Mouse (Mus musculus): ENCODE results near the gene Sorcs2. TPM values are rescaled to one million over a fixed set of nuclear protein-coding genes. Genes with fewer than 3 reads are reported as not detected.

Gene Sorcs2
- polyA plus RNA-seq, 1 experiment: 21.8 TPM

DNA sequence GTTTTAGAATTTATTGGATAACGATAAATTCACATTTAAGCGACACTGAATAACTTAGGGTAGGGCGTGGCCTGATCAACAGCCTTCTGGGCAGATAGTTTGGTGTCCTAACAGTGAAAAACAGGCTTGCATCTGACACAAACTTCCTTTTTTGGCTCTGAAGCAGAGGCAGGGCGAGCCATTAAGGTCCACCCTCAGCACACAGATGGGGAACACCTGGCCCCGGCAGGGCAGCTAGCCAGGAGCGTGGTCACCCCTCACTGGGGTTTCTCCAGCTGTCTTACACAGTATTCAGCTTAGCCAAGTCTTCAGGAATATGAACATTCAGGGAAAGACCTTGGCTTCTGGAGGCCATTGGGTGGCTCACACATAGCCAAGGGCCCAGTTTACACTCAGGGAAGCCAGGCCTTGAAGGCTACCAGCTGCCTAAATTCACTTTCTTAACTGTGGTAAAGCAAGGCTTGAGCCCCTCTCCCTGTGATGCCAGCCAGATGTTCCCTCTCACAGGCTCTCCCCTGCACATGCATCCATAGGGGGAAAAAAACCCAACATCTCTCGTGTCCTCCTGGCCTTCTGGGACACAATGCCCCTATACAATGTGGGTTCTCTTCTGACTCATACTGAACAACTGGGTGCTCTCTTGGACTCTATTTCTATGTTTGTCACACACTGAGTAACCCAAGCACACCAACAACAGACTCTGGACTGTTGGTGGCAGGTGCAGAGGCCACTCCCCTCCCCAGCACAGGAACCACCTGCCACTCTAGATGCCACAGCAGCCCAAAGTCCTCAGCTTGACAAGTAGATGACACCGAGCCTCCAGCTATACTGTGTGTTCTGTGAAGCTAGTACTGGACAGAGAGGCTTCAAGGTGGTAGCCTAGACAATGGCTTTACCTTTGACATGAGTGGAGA, 20.2 kb downstream of the Sorcs2 start:
- Histone ChIP-seq H3K27ac (ENCODE audit: insufficient read depth, low read length) (no peak overlapping the region), H3K4me1 (ENCODE audit: control insufficient read depth, insufficient read depth, low read length) (peaks cover 5% of the 10 kb centered on the region), H3K4me3 (ENCODE audit: insufficient read depth, low read length) (no peak overlapping the region)
- TF ChIP-seq CTCF (IDR thresholded peaks at IDR 0.05; ENCODE audit: extremely low read depth, insufficient read depth, low read length): no peak
- no peak for TF ChIP-seq POLR2A (IDR thresholded peaks at IDR 0.05; ENCODE audit: extremely low read depth, insufficient read depth, low read length)

- no peak overlapping the region for H3K4me3 ChIP-seq (ENCODE audit: insufficient read depth, low read length)
- peaks cover 5% of the 10 kb centered on the region for H3K4me1 ChIP-seq (ENCODE audit: control insufficient read depth, insufficient read depth, low read length)
- TF ChIP-seq CTCF (IDR thresholded peaks at IDR 0.05; ENCODE audit: extremely low read depth, insufficient read depth, low read length): no peak
- TF ChIP-seq POLR2A (IDR thresholded peaks at IDR 0.05; ENCODE audit: extremely low read depth, insufficient read depth, low read length): no peak
- H3K27ac ChIP-seq (ENCODE audit: insufficient read depth, low read length): no peak overlapping the region
Measured at GRCm38 (mm10) chr5:36375886-36376285, 22.1 kb downstream of the Sorcs2 start.

DNA sequence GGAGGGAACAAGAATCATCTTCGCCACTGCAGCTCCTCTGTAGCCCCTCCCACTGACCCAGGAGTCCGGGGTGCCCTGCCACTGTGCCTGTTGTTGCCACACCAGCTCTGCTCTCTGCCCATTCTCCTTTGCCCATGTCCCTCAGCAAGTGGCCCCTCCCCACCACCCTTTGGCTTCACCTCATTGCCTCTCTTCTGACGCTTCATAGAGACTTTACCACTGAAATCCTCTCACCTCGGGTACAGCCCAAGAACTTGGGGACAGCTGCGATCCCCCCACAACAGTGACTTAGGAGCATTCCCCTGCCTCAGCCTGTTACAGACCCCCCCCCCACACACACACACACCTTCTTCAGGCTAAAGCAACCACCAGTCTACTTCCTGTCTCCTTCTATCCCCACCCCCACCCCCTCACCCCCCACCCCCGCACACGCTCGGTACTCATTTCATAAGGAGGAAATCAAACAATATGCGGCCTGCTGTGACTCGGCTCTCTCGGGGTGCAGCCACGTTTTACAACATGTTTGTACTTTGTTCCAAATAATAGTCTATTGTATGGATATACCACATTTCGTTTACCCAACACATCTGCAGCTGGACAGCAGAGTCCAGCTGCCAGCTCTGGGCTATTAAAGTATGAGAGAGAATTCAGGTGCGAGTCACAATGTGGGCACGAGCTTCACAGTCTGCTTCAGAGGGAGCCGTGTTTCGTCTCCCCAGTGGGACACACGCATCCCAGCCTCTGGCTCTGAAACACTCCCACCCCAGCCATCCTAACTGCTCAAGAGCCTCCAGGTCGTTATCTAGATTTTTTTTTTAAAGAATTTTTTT, 23.5 kb downstream of the Sorcs2 start:
- no peak overlapping the region for H3K27ac ChIP-seq (ENCODE audit: insufficient read depth, low read length)
- TF ChIP-seq POLR2A (IDR thresholded peaks at IDR 0.05; ENCODE audit: extremely low read depth, insufficient read depth, low read length): no peak
- no peak for TF ChIP-seq CTCF (IDR thresholded peaks at IDR 0.05; ENCODE audit: extremely low read depth, insufficient read depth, low read length)
- no peaks in the 10 kb centered on the region for H3K4me1 ChIP-seq (ENCODE audit: control insufficient read depth, insufficient read depth, low read length)
- no peak overlapping the region for H3K4me3 ChIP-seq (ENCODE audit: insufficient read depth, low read length)

GRCm38 (mm10) chr5:36373246-36373891, 24.6 kb downstream of the Sorcs2 start:
- no peaks in the 10 kb centered on the region for H3K4me1 ChIP-seq (ENCODE audit: control insufficient read depth, insufficient read depth, low read length)
- H3K4me3 ChIP-seq (ENCODE audit: insufficient read depth, low read length): no peak overlapping the region
- TF ChIP-seq POLR2A (IDR thresholded peaks at IDR 0.05; ENCODE audit: extremely low read depth, insufficient read depth, low read length) (no peak), CTCF (IDR thresholded peaks at IDR 0.05; ENCODE audit: extremely low read depth, insufficient read depth, low read length) (no peak)
- H3K27ac ChIP-seq (ENCODE audit: insufficient read depth, low read length): no peak overlapping the region

DNA sequence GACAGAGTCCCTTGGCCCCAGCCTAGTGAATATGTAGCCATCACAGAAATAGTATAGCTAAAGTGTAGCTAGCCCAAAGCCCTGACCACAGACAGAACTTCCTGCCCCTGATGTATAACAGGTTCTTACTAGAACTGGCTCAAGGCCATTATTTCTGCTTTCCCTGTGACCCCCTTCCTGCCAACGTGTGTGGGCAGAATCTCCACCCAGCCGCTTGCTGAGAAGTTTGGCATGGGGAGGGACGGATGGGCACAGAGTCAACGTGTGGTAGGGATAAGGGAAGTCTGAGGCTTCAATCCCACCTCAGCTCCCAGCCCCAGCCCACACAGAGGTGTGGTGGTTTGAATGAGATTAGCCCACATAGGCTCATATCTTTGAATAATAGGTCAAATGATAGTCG, 26.2 kb downstream of the Sorcs2 start:
- no peak overlapping the region for H3K27ac ChIP-seq (ENCODE audit: insufficient read depth, low read length)
- no peak for TF ChIP-seq POLR2A (IDR thresholded peaks at IDR 0.05; ENCODE audit: extremely low read depth, insufficient read depth, low read length)
- no peak for TF ChIP-seq CTCF (IDR thresholded peaks at IDR 0.05; ENCODE audit: extremely low read depth, insufficient read depth, low read length)
- no peak overlapping the region for H3K4me3 ChIP-seq (ENCODE audit: insufficient read depth, low read length)
- H3K4me1 ChIP-seq (ENCODE audit: control insufficient read depth, insufficient read depth, low read length): peaks cover 10% of the 10 kb centered on the region

- no peak for TF ChIP-seq POLR2A (IDR thresholded peaks at IDR 0.05; ENCODE audit: extremely low read depth, insufficient read depth, low read length)
- Histone ChIP-seq H3K27ac (ENCODE audit: insufficient read depth, low read length) (no peak overlapping the region), H3K4me3 (ENCODE audit: insufficient read depth, low read length) (no peak overlapping the region), H3K4me1 (ENCODE audit: control insufficient read depth, insufficient read depth, low read length) (peaks cover 13% of the 10 kb centered on the region)
Measured at GRCm38 (mm10) chr5:36369261-36369684, 28.7 kb downstream of the Sorcs2 start.

GRCm38 (mm10) chr5:36368511-36369135, 29.3 kb downstream of the Sorcs2 start:
- H3K27ac ChIP-seq (ENCODE audit: insufficient read depth, low read length): no peak overlapping the region
- H3K4me3 ChIP-seq (ENCODE audit: insufficient read depth, low read length): no peak overlapping the region
- peaks cover 13% of the 10 kb centered on the region for H3K4me1 ChIP-seq (ENCODE audit: control insufficient read depth, insufficient read depth, low read length)
- TF ChIP-seq POLR2A (IDR thresholded peaks at IDR 0.05; ENCODE audit: extremely low read depth, insufficient read depth, low read length): no peak
- TF ChIP-seq CTCF (IDR thresholded peaks at IDR 0.05; ENCODE audit: extremely low read depth, insufficient read depth, low read length): no peak

DNA sequence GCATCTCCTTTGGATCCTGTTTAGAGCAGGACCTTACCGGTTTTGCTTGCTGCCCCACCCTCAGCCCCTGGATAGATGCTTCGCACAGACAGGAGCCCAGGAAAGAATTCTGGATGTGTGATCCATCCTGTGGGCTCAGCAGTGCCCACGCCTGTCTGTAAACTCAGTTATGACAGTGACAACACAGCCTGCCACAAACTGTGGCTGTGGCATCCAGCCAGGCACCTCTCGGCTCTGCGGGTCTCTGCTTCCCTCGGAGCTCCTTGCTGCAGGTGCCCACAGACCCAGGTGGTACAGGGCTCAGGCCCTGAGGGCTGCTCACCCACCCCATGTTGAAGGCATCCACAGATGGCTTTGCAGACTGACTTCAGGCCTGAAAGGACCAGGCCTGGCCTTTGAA, 30.0 kb downstream of the Sorcs2 start:
- H3K4me1 ChIP-seq (ENCODE audit: control insufficient read depth, insufficient read depth, low read length): peaks cover 13% of the 10 kb centered on the region
- TF ChIP-seq CTCF (IDR thresholded peaks at IDR 0.05; ENCODE audit: extremely low read depth, insufficient read depth, low read length) (no peak), POLR2A (IDR thresholded peaks at IDR 0.05; ENCODE audit: extremely low read depth, insufficient read depth, low read length) (no peak)
- no peak overlapping the region for H3K27ac ChIP-seq (ENCODE audit: insufficient read depth, low read length)
- no peak overlapping the region for H3K4me3 ChIP-seq (ENCODE audit: insufficient read depth, low read length)

GRCm38 (mm10) chr5:36367181-36367610, 30.7 kb downstream of the Sorcs2 start:
- Histone ChIP-seq H3K4me1 (ENCODE audit: control insufficient read depth, insufficient read depth, low read length) (peaks cover 13% of the 10 kb centered on the region), H3K27ac (ENCODE audit: insufficient read depth, low read length) (no peak overlapping the region), H3K4me3 (ENCODE audit: insufficient read depth, low read length) (no peak overlapping the region)
- TF ChIP-seq CTCF (IDR thresholded peaks at IDR 0.05; ENCODE audit: extremely low read depth, insufficient read depth, low read length): no peak
- no peak for TF ChIP-seq POLR2A (IDR thresholded peaks at IDR 0.05; ENCODE audit: extremely low read depth, insufficient read depth, low read length)
